Mouse (Mus musculus) liver, adult 2 months (tissue): ENCODE measurements around the gene Mrpl9.

Experiments
- CTCF ChIP-seq: fragments of 200-500 bp; IDR thresholded peaks from 2 replicates; pipeline ENCODE4 v1.5.1; 2011; ENCODE audit warnings: low read depth, low read length, control low read depth
- POLR2A ChIP-seq: fragments of 200-500 bp; IDR thresholded peaks from 2 replicates; pipeline ENCODE4 v1.6.1; 2011; ENCODE audit warnings: low read length, control low read depth; ENCODE audit not compliant: insufficient read depth; ENCODE audit errors: extremely low read depth

DNA sequence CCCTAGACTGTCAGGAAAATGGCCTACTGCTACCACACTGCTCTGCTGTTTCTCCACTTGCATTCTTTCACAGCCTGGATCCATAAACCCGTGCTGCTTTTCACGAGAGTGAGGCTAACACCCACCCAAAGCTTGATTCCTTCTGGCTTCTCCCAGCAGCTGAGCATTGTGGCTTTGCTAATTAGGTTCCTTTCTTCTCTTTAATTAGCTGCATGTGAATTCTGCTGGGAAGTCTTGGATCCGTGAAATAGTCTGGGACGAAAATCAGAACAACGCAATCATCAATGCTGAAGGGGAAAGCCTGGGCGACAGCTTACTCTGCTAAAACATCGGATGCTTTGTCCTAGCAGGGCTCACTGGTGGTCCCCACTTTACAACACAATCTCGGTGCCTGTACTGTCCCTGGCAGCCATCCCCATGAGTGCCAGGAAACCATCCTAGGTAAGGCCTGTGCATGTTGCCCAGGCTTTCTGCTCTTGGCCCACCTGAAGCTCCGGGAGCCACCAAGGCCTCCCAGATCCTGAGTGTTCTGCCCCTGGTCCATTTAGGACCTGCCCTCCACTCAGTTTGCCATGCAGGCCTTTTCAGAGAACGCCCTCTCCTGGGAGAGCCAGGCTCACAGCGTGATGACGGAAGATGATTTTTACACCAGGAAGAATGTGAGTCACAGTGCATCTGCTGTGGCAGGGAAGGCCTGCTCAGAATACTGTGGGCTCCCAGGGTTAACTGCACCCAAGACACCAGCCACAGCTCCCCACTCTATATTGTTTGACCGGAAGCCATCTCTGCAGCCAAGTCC, 22.7 kb downstream of the Mrpl9 start:
- TF ChIP-seq CTCF (no peak), POLR2A (no peak)
